Mouse (Mus musculus) MEL (cell line): ENCODE measurements around the gene Prkar1a.

ENCODE experiments used
- CTCF ChIP-seq, 3 experiments: IDR thresholded peaks in 2 of 3; conservative IDR thresholded peaks in 1 of 3; 2 replicates each; pipeline ENCODE4 v1.5.1; 2011 to 2012; ENCODE audit warnings: low read length in 3 of 3, low read depth in 2 of 3, mild to moderate bottlenecking in 2 of 3, improper control_type of control experiment in 1 of 3, inconsistent platforms in 1 of 3, mixed read lengths in 1 of 3, moderate library complexity in 1 of 3; ENCODE audit not compliant: control insufficient read depth in 1 of 3, insufficient read depth in 1 of 3, poor library complexity in 1 of 3, severe bottlenecking in 1 of 3
- EP300 ChIP-seq, 2 experiments: IDR thresholded peaks; 2 replicates each; pipeline ENCODE4 v1.6.1; 2011; ENCODE audit warnings: improper control_type of control experiment in 2 of 2, low read length in 2 of 2, low read depth in 1 of 2, mild to moderate bottlenecking in 1 of 2
- RAD21 ChIP-seq: IDR thresholded peaks from 2 replicates; pipeline ENCODE4 v1.6.1; 2011; ENCODE audit warnings: mild to moderate bottlenecking, low read depth, low read length, improper control_type of control experiment
- ZMIZ1 ChIP-seq: IDR thresholded peaks from 2 replicates; pipeline ENCODE4 v1.6.1; 2012; ENCODE audit warnings: low read depth, mild to moderate bottlenecking, inconsistent platforms, low read length, improper control_type of control experiment, moderate library complexity

DNA sequence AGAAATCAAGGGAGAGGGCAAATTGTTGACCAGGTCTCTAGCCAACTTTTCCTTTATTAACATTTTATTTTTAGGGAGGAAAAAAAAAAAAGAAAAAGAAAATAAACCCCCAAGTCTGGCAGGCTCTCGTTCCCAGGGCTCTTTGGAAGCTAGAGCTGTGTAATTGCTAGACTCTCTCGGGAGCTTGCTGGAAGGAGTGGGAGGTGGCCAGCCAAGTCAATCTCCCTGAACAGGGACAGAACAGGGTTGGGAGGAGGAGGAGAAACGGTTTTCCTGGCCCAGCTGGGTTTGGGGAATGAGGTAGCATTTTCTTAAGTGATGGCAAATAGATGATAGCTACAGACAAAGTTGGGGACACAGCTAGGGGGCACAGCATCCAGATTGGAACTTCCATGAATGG lies 43.5 kb downstream of the Prkar1a start:
- no peak for TF ChIP-seq CTCF (IDR thresholded peaks at IDR 0.05 in 2 of 3, conservative IDR thresholded peaks at IDR 0.05 in 1 of 3; ENCODE audit: control insufficient read depth in 1 of 3, insufficient read depth in 1 of 3, low read depth in 2 of 3, low read length in 3 of 3, poor library complexity in 1 of 3, severe bottlenecking in 1 of 3)
- no peak for TF ChIP-seq ZMIZ1
- no peak for TF ChIP-seq EP300 (IDR thresholded peaks at IDR 0.05; ENCODE audit: low read depth in 1 of 2, low read length in 2 of 2)
- no peak for TF ChIP-seq RAD21
